Mouse (Mus musculus) liver, postnatal 0 days (tissue): Measurements from ENCODE around the gene Mybl2.

Experiments used
- CTCF ChIP-seq: sonication (generic); IDR thresholded peaks from 2 replicates; pipeline ENCODE4 v1.5.1; 2016; ENCODE audit warnings: antibody characterized with exemption, low read depth
- EP300 ChIP-seq: IDR thresholded peaks from 2 replicates; pipeline ENCODE4 v1.6.1; 2016; ENCODE audit warnings: antibody characterized with exemption, low read depth, mild to moderate bottlenecking

- TF ChIP-seq EP300 = no peak
- no peak for TF ChIP-seq CTCF
Observed at GRCm38 (mm10) chr2:163130837-163131236, 76.3 kb downstream of the Mybl2 start.
